Mouse (Mus musculus) C2C12 (cell line): ENCODE measurements around the gene Ces1b.

Source experiments
- CTCF ChIP-seq: IDR thresholded peaks from one replicate; pipeline ENCODE4 v1.5.1; 2011; ENCODE audit not compliant: control insufficient read depth, insufficient read depth, insufficient read length
- USF1 ChIP-seq: IDR thresholded peaks from one replicate; pipeline ENCODE4 v1.6.1; 2011; ENCODE audit warnings: low read depth, mild to moderate bottlenecking, control low read depth, moderate library complexity

GRCm38 (mm10) chr8:93079887-93080286 lies at the start of gene Ces1b:
- TF ChIP-seq CTCF (no peak), USF1 (no peak)
